Comparison of ENCODE assay signal across 17 mouse cellular contexts in the genomic region with DNA sequence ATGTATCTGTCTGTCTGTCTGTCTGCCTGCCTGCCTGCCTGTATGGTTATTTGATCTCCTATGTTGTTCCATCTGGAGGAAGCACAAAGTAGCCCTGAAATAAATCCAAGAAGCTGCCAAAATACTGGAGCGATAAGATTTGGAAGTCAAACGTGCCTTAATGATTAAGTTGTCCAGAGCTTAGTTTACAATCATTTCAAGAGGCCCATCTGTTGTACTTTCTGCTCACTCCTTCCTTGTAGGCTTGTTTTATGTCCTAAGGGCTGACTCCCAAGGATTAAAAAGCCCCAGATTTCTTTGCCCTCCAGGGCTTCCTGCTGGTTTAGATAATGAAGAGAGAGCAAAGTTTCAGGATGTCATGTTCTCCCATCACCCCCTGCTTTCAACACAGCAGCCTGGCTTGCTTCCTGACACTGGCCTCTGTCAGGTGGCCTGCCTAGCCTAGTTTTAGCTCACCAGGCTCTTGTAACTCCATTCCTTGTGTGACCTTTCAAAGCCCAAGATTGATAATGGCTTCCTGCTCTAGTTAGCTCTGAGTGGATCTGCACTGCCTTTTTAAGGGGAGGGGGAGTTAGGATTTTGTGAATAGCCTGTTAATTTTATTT.
DNase-seq lines count a peak whose midpoint lies in the region; ATAC-seq and TF ChIP-seq lines count a peak whose summit lies in the region.
"Had no signal": no experiment of that assay in that cellular context is flagged by ENCODE, and none has a peak within 500 bp of the region (broad histone marks: within the 10 kb centered on the region; RNA-seq: fewer than 3 reads in every experiment).

No protein-coding gene starts in this region.

- H3K27me3 ChIP-seq in forebrain, embryonic 16.5 days (replicated peaks; ENCODE audit: control insufficient read depth, insufficient read depth, low read length) = no peaks in the 10 kb centered on the region
- no peaks in the 10 kb centered on the region for H3K27me3 ChIP-seq in forebrain, embryonic 12.5 days
- no peaks in the 10 kb centered on the region for H3K27me3 ChIP-seq in stomach, postnatal 0 days (ENCODE audit: control insufficient read depth, insufficient read depth, low read length)
- H3K27me3 ChIP-seq: hindbrain, embryonic 13.5 days; liver, embryonic 15.5 days; neural tube, embryonic 12.5 days had no signal

- intact Hi-C loops in heart, postnatal 10 days (cut with DNase I) = loop anchor here (10.0 kb wide), 1 partner anchor 225 kb away; no protein-coding TSS in a partner anchor

- TF ChIP-seq CTCF in stomach, postnatal 0 days (IDR thresholded peaks at IDR 0.05; ENCODE audit: low read depth) = no peak

- peak; percentile 59 for ATAC-seq in forebrain, embryonic 16.5 days
- ATAC-seq in forebrain, embryonic 12.5 days (ENCODE audit: low FRiP score) = no peak
- no peak for ATAC-seq in erythroid progenitor cell, adult 5-6 weeks (replicated peaks; ENCODE audit: low FRiP score, poor library complexity, severe bottlenecking)
- no peak for ATAC-seq in stomach, postnatal 0 days (ENCODE audit: low FRiP score, low TSS enrichment)

- 0 out of 2 replicates have a peak, but pooled peaks cover 4% of the 10 kb centered on the region for H3K4me1 ChIP-seq in forebrain, embryonic 16.5 days (replicated peaks; ENCODE audit: control insufficient read depth, insufficient read depth, low read length)
- no peaks in the 10 kb centered on the region for H3K4me1 ChIP-seq in forebrain, embryonic 12.5 days
- H3K4me1 ChIP-seq in stomach, postnatal 0 days (replicated peaks; ENCODE audit: control insufficient read depth, insufficient read depth) = no peaks in the 10 kb centered on the region; the same call in 1 of the 2 replicates
- H3K4me1 ChIP-seq: hindbrain, embryonic 13.5 days; liver, embryonic 15.5 days had no signal

- H3K4me2 ChIP-seq in forebrain, embryonic 16.5 days (ENCODE audit: low read length) = no peak overlapping the region
- no peak overlapping the region for H3K4me2 ChIP-seq in forebrain, embryonic 12.5 days
- no peak overlapping the region for H3K4me2 ChIP-seq in stomach, postnatal 0 days (replicated peaks; ENCODE audit: low read depth)
- H3K4me2 ChIP-seq: hindbrain, embryonic 13.5 days; liver, embryonic 15.5 days; neural tube, embryonic 12.5 days had no signal

- no peaks in the 10 kb centered on the region for H3K9me3 ChIP-seq in forebrain, embryonic 16.5 days (ENCODE audit: control insufficient read depth, low read length)
- H3K9me3 ChIP-seq in forebrain, embryonic 12.5 days = no peaks in the 10 kb centered on the region
- no peaks in the 10 kb centered on the region for H3K9me3 ChIP-seq in stomach, postnatal 0 days (ENCODE audit: control insufficient read depth, low read length)
- H3K9me3 ChIP-seq: embryonic facial prominence, embryonic 10.5 days; hindbrain, embryonic 13.5 days; liver, embryonic 15.5 days; neural tube, embryonic 12.5 days had no signal

- H3K9ac ChIP-seq in forebrain, embryonic 16.5 days (replicated peaks; ENCODE audit: low read depth, low read length) = no peak overlapping the region
- H3K9ac ChIP-seq in forebrain, embryonic 12.5 days = no peak overlapping the region
- H3K9ac ChIP-seq in stomach, postnatal 0 days (ENCODE audit: low read length) = no peak overlapping the region
- H3K9ac ChIP-seq: hindbrain, embryonic 13.5 days; liver, embryonic 15.5 days; neural tube, embryonic 12.5 days had no signal

- no peak overlapping the region for H3K4me3 ChIP-seq in forebrain, embryonic 16.5 days (replicated peaks; ENCODE audit: low read length)
- H3K4me3 ChIP-seq in forebrain, embryonic 12.5 days (replicated peaks) = no peak overlapping the region
- no peak overlapping the region for H3K4me3 ChIP-seq in stomach, postnatal 0 days (ENCODE audit: low read depth, low read length)
- H3K4me3 ChIP-seq: embryonic facial prominence, embryonic 10.5 days; hindbrain, embryonic 13.5 days; liver, embryonic 15.5 days; neural tube, embryonic 12.5 days had no signal

- no peak overlapping the region for H3K27ac ChIP-seq in forebrain, embryonic 16.5 days (ENCODE audit: low read length)
- H3K27ac ChIP-seq in forebrain, embryonic 12.5 days = no peak overlapping the region
- H3K27ac ChIP-seq in stomach, postnatal 0 days (replicated peaks) = no peak overlapping the region
- H3K27ac ChIP-seq: embryonic facial prominence, embryonic 10.5 days; hindbrain, embryonic 13.5 days; liver, embryonic 15.5 days; neural tube, embryonic 12.5 days had no signal

- peak; percentile 26 for DNase-seq in brain, adult 2 months (ENCODE audit: low read depth, low spot score)
- DNase-seq in heart, adult 18-20 months = peak; percentile 61 to 70
- peak; percentile 63 to 73 for DNase-seq in heart, postnatal 10 days
- no peak for DNase-seq in ovary, adult 18-20 months (ENCODE audit: low spot score)
- no peak for DNase-seq in stomach, postnatal 0 days (ENCODE audit: low spot score)
- DNase-seq: kidney, postnatal 10 days; left cerebral cortex, postnatal 4 days; midbrain, embryonic 14.5 days; right cerebral cortex, postnatal 14 days; thymus, postnatal 36 days had no signal

- no peaks in the 10 kb centered on the region for H3K36me3 ChIP-seq in forebrain, embryonic 16.5 days (ENCODE audit: control insufficient read depth, insufficient read depth)
- H3K36me3 ChIP-seq in forebrain, embryonic 12.5 days (replicated peaks) = no peaks in the 10 kb centered on the region
- no peaks in the 10 kb centered on the region for H3K36me3 ChIP-seq in stomach, postnatal 0 days (ENCODE audit: control insufficient read depth, insufficient read depth, low read length)
- H3K36me3 ChIP-seq: embryonic facial prominence, embryonic 10.5 days; hindbrain, embryonic 13.5 days; liver, embryonic 15.5 days; neural tube, embryonic 12.5 days had no signal

- WGBS in forebrain, embryonic 16.5 days = 29% methylated on average over 2 of the region's 2 CpGs
- 34% methylated on average over 2 of the region's 2 CpGs for WGBS in forebrain, embryonic 12.5 days
- 13% methylated on average over 2 of the region's 2 CpGs for WGBS in stomach, postnatal 0 days

- no peak for TF ChIP-seq EP300 in stomach, postnatal 0 days (optimal IDR thresholded peaks at IDR 0.05)

Comparison
In these comparisons a context has a peak if more than half of its experiments do, and no peak if none do; other contexts are left out.
1. DNase-seq: peak in brain, adult 2 months (single experiment), heart, adult 18-20 months (2 of 2) and heart, postnatal 10 days (2 of 2); none in ovary, adult 18-20 months (single experiment) and stomach, postnatal 0 days (single experiment).